Mouse (Mus musculus) frontal cortex, adult 2 months (tissue): Measurements from ENCODE around the gene Nsmce3. TPM values are rescaled to one million over a fixed set of nuclear protein-coding genes. Genes with fewer than 3 reads are reported as not detected.

Source experiments
- DNase-seq, 2 experiments: peaks; one replicate each; pipeline ENCODE4 v3.0.0; 2022; ENCODE audit warnings: low spot score in 1 of 2; ENCODE audit errors: extremely low spot score in 1 of 2
- polyA plus RNA-seq: library from polyadenylated mRNA; depleted of rRNA; stranded (reverse); fragments of >200 nt; gene quantifications from 2 replicates; pipeline ENCODE4 v1.2.3, GENCODE M21; 2012

Gene Nsmce3
- polyA plus RNA-seq, 1 experiment = 7.5 TPM

- peak in 1 of 2 experiments; percentile 28 for DNase-seq
Observed at GRCm38 (mm10) chr7:64869549-64870065, 3.2 kb downstream of the Nsmce3 start.

GRCm38 (mm10) chr7:64863538-64863937 is 9.3 kb downstream of the Nsmce3 start:
- no peak for DNase-seq

GRCm38 (mm10) chr7:64862978-64863377 is 9.8 kb downstream of the Nsmce3 start:
- DNase-seq = no peak

- DNase-seq = no peak
Observed at GRCm38 (mm10) chr7:64856526-64857082, 16.2 kb downstream of the Nsmce3 start.

- no peak for DNase-seq
Observed at GRCm38 (mm10) chr7:64855976-64856375, 16.8 kb downstream of the Nsmce3 start.

GRCm38 (mm10) chr7:64855389-64855927 is 17.3 kb downstream of the Nsmce3 start:
- DNase-seq = no peak

- no peak for DNase-seq
Observed at GRCm38 (mm10) chr7:64850791-64851190, 22.0 kb downstream of the Nsmce3 start.

- no peak for DNase-seq
Observed at GRCm38 (mm10) chr7:64847366-64847899, 25.4 kb downstream of the Nsmce3 start.

- no peak for DNase-seq
Observed at GRCm38 (mm10) chr7:64846061-64846460, 26.7 kb downstream of the Nsmce3 start.

- no peak for DNase-seq
Observed at GRCm38 (mm10) chr7:64840946-64841659, 31.7 kb downstream of the Nsmce3 start.

GRCm38 (mm10) chr7:64840576-64840895 is 32.3 kb downstream of the Nsmce3 start:
- no peak for DNase-seq

GRCm38 (mm10) chr7:64839801-64840575 is 32.8 kb downstream of the Nsmce3 start:
- DNase-seq = peak; percentile 46 to 65

- no peak for DNase-seq
Observed at GRCm38 (mm10) chr7:64839281-64839680, 33.5 kb downstream of the Nsmce3 start.

GRCm38 (mm10) chr7:64830214-64830995 is 42.4 kb downstream of the Nsmce3 start:
- DNase-seq = no peak

GRCm38 (mm10) chr7:64821081-64821480 is 51.7 kb downstream of the Nsmce3 start:
- no peak for DNase-seq

- no peak for DNase-seq
Observed at GRCm38 (mm10) chr7:64819683-64820082, 53.1 kb downstream of the Nsmce3 start.
